Mouse (Mus musculus) kidney, adult 2 months (tissue): ENCODE data around the gene Ppp1r14a.

Experiments used
- CTCF ChIP-seq: fragments of 200-500 bp; conservative IDR thresholded peaks from 2 replicates; pipeline ENCODE4 v1.5.1; 2011; ENCODE audit warnings: low read depth, mild to moderate bottlenecking, control low read depth, low read length, moderate library complexity, mixed read lengths; ENCODE audit not compliant: insufficient read depth, insufficient read length
- POLR2A ChIP-seq: fragments of 200-500 bp; IDR thresholded peaks from one replicate; pipeline ENCODE4 v1.6.1; 2011; ENCODE audit warnings: low read depth, low read length, control low read depth

- TF ChIP-seq CTCF, result no peak
- TF ChIP-seq POLR2A, result no peak
These were observed 17.2 kb upstream of the Ppp1r14a start for GRCm38 (mm10) chr7:29271687-29272465.
